Mouse (Mus musculus) liver, adult 2 months (tissue): ENCODE data around the gene Hmga2.

Experiments
- CTCF ChIP-seq: fragments of 200-500 bp; IDR thresholded peaks from 2 replicates; pipeline ENCODE4 v1.5.1; 2011; ENCODE audit warnings: low read depth, low read length, control low read depth
- POLR2A ChIP-seq: fragments of 200-500 bp; IDR thresholded peaks from 2 replicates; pipeline ENCODE4 v1.6.1; 2011; ENCODE audit warnings: low read length, control low read depth; ENCODE audit not compliant: insufficient read depth; ENCODE audit errors: extremely low read depth

- TF ChIP-seq POLR2A (no peak), CTCF (no peak)
Measured at GRCm38 (mm10) chr10:120391971-120392716, 84.1 kb downstream of the Hmga2 start.
